Mouse (Mus musculus): ENCODE results near the gene Ugt1a9. TPM values are rescaled to one million over a fixed set of nuclear protein-coding genes. Genes with fewer than 3 reads are reported as not detected.
"Not testable (repeated sequence)": the region's sequence is repeated elsewhere in the genome, so short reads cannot be mapped to it uniquely, and the experiment has no call there.

Gene Ugt1a9
- total RNA-seq (2015) (not detected in 2 replicates), total RNA-seq (2017) (not detected in 2 replicates)

DNA sequence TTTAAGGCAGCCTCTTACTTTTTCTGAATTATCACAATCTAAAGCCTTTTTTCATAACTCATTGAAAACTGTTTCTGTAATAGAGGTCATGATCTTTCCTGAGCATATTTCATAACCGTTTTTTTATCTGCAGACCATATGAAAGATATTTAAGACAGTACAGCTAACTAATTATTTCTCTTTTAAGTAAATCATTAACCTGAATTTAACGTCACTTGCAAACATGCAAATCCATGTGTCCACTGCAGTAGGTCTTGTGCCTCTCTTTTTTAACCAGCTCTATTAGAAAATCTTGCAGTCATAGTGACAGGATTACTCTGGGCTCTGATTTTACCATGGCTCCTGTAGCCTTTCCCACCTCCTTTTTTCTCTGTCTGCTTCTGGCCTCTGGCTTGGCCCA, at the start of gene Ugt1a9:
Gene Ugt1a9 (plus strand): TSS at position 306 of the 400 bp plus-strand sequence.
- ATAC-seq (replicated peaks; ENCODE audit: poor library complexity) = no peak

DNA sequence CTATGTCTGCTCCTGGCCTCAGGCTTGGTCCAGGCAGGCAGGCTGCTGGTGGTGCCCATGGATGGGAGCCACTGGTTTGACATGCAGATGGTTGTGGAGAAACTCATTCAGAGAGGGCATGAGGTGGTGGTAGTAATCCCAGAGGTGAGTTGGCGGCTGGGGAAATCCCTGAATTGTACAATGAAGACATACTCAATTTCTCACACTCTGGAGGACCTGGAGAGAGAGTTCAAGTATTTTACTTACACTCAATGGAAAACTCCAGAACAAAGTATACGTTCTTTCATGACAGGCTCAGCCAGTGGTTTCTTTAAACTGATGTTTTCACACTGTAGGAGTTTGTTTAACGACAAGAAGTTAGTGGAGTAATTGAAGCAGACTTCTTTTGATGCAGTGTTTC, 45.4 kb upstream of the Ugt1a9 start:
- not testable (repeated sequence) for ATAC-seq (replicated peaks; ENCODE audit: poor library complexity)

DNA sequence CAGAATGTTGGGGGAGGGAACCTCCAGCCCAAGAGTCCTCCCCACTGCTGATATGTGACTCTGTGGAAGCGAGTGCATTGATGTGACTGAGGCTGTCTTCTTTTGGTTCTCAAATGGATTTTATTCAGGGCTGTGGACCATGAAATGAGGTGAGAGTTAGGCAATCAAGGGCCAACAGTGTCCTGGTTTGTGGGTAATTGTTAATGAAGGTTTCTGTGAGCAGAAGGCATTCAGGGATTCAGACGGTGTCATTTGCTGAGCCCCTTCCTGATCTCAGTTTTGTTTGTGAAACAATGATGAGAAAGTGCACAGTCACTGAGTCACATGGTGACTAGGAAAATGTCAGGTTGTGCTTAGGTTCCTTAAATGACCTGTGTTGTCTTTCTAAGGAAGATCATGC, 27.6 kb upstream of the Ugt1a9 start:
- ATAC-seq (replicated peaks; ENCODE audit: poor library complexity) = 0 out of 2 replicates have a peak, but pooled peaks have one; percentile 23

DNA sequence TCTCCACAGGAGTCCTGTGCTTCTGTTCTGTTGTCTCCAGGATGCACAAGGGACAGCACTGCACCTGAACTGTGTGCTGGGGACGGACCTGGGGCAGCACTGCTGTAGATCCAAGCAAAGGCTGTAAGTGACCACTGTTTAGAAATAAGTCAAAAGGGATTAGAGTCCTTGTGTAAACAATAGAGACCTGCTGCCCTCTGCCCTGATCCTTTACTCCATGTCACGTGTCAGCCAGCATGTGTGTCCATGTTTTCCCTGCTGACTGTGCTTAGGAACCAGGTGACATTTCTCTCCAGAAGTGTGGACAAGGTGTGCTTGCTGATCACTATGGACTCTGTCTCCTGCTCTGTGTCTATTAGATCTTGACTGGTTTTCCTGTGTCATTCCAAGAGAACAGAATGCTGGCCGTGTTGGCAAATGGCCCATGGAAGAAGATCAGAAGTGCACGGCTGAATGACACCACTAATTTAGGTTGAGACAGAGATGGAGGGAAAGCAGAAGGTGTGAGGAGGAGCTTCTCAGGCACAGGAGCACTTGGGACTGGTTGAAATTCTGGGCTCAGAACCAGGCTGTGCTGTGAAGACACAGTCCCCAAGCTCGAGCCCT, 25.7 kb upstream of the Ugt1a9 start:
- ATAC-seq (replicated peaks; ENCODE audit: poor library complexity) = not testable (repeated sequence)

- ATAC-seq (replicated peaks; ENCODE audit: poor library complexity) = not testable (repeated sequence)
These were observed 23.2 kb upstream of the Ugt1a9 start for GRCm38 (mm10) chr1:88047408-88047807.

GRCm38 (mm10) chr1:88055088-88055487, 15.5 kb upstream of the Ugt1a9 start, which contains the start of gene Ugt1a10:
Ugt1a10 (plus strand) TSS chr1:88055388.
- ATAC-seq (replicated peaks; ENCODE audit: poor library complexity) = no peak

DNA sequence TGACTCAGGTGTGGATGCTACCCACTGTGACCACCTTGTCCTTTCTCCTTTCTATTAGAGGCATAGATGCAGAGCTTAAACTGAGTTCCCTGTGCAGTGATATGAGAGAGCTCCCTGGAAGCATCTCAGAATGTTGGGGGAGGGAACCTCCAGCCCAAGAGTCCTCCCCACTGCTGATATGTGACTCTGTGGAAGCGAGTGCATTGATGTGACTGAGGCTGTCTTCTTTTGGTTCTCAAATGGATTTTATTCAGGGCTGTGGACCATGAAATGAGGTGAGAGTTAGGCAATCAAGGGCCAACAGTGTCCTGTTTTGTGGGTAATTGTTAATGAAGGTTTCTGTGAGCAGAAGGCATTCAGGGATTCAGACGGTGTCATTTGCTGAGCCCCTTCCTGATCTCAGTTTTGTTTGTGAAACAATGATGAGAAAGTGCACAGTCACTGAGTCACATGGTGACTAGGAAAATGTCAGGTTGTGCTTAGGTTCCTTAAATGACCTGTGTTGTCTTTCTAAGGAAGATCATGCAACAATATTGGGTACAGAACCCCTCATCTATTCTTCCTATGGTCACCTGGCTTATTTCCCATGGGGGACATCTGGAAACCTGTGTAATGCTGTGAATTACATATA, 4.0 kb upstream of the Ugt1a9 start:
- ATAC-seq (replicated peaks; ENCODE audit: poor library complexity) = peak; percentile 52

DNA sequence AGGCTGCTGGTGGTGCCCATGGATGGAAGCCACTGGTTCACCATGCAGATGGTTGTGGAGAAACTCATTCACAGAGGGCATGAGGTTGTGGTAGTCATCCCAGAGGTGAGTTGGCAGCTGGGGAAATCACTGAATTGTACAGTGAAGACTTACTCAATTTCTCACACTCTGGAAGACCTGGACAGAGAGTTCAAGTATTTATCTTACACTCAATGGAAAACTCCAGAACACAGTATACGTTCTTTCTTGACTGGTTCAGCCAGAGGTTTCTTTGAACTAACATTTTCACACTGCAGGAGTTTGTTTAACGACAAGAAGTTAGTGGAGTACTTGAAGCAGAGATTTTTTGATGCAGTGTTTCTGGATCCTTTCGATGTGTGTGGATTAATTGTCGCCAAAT, 302 bp downstream of the Ugt1a9 start:
- no peak for ATAC-seq (replicated peaks; ENCODE audit: poor library complexity)

GRCm38 (mm10) chr1:88074471-88074870, 3.9 kb downstream of the Ugt1a9 start:
- ATAC-seq (replicated peaks; ENCODE audit: poor library complexity) = no peak

- no peak for ATAC-seq (replicated peaks; ENCODE audit: poor library complexity)
These were observed 6.5 kb downstream of the Ugt1a9 start for GRCm38 (mm10) chr1:88077128-88077527.

- peak; percentile 57 for ATAC-seq (replicated peaks; ENCODE audit: poor library complexity)
These were observed 11.1 kb downstream of the Ugt1a9 start for GRCm38 (mm10) chr1:88081670-88082069.

- no peak for ATAC-seq (replicated peaks; ENCODE audit: poor library complexity)
These were observed 15.5 kb downstream of the Ugt1a9 start for GRCm38 (mm10) chr1:88086125-88086524.

- ATAC-seq (replicated peaks; ENCODE audit: poor library complexity) = no peak
These were observed 16.9 kb downstream of the Ugt1a9 start, which contains the start of gene Ugt1a8 for GRCm38 (mm10) chr1:88087513-88087912. Ugt1a8 (plus strand) TSS chr1:88087813.

DNA sequence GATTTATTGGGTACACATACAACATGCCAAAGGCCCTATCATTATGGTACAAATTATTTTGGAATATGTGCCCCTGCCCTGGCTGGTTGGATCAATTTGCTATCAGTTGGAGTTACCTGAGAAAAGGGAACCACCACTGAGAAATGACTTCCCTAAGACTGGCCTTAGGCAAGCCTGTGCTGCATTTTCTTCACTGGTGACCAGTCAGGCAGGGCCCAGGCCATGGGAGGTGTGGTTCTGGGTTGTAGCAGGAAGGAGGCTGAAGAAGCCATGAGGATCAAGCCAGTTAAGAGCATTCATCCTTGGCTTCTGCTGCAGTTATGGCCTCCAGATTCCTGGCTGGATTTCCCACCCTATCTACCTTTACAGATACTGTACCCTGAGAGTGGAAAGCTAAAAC, 21.7 kb downstream of the Ugt1a9 start:
- peak; percentile 53 for ATAC-seq (replicated peaks; ENCODE audit: poor library complexity)

DNA sequence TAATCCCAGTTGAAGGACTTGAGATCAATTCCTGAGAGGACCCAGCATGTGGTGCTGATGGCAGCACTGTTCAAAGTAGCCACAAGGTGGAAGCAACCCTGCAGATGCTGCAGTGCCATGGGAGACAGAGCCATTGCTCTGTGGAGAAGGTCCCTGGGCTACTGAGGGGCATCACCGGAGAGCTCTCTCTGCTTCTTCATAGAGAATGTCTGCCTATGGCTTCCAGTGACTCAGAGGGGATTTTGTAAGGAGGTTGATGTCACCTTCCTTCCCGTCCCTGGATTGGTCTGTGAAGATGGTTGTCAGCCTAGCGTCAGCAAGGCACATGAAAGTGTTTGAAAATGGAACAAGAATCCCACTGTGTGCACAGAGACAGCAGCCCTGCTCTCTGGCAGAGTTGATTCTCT, 23.7 kb downstream of the Ugt1a9 start:
- ATAC-seq (replicated peaks; ENCODE audit: poor library complexity) = peak; percentile 63

GRCm38 (mm10) chr1:88094941-88095492, 24.4 kb downstream of the Ugt1a9 start, which contains the start of gene Ugt1a7c:
Ugt1a7c (plus strand) TSS chr1:88095062.
- ATAC-seq (replicated peaks; ENCODE audit: poor library complexity) = peak; percentile 72

GRCm38 (mm10) chr1:88098546-88098945, 27.9 kb downstream of the Ugt1a9 start:
- ATAC-seq (replicated peaks; ENCODE audit: poor library complexity) = peak; percentile 27

DNA sequence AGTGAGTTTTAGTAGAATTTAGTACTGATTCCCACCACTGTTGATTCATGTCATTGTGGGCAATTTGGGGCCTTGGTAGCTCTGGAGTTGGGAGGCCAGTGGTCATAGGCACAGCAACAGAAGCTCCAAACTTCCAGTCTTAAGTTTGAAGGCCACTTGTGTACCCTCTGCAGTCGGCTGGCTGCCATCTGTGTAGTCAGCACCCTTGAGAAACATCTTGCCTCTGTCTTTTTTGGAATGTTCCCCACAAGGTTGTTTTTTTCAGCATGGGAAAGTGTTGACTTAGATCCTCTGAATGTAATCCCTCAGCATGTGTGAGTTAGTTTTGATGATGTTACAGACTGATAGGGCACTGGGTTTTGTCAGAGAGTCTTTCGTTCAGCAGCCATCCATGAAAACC, 29.1 kb downstream of the Ugt1a9 start:
- not testable (repeated sequence) for ATAC-seq (replicated peaks; ENCODE audit: poor library complexity)

DNA sequence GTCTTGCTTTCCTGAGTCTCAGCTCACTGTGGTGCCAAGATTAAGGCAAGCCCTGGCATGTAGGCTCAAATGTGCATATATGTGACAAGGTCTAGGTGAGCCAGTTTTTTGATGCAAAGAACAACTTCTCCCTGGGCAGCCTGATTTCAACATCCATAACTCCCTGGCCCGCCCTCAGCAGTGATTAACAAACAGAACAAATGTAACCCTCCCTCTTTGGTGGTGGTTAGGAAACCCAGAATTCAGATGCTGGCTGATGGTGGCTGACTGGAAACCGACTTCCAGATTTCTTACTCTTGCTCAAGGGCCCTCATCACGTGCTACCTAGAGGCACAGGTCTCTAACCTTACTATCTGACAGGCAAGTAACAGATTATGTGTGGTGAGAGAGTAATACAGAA, 32.4 kb downstream of the Ugt1a9 start, which contains the start of gene Ugt1a6b:
Gene Ugt1a6b (plus strand): TSS at position 234 of the 400 bp plus-strand sequence.
- ATAC-seq (replicated peaks; ENCODE audit: poor library complexity) = peak; percentile 93

DNA sequence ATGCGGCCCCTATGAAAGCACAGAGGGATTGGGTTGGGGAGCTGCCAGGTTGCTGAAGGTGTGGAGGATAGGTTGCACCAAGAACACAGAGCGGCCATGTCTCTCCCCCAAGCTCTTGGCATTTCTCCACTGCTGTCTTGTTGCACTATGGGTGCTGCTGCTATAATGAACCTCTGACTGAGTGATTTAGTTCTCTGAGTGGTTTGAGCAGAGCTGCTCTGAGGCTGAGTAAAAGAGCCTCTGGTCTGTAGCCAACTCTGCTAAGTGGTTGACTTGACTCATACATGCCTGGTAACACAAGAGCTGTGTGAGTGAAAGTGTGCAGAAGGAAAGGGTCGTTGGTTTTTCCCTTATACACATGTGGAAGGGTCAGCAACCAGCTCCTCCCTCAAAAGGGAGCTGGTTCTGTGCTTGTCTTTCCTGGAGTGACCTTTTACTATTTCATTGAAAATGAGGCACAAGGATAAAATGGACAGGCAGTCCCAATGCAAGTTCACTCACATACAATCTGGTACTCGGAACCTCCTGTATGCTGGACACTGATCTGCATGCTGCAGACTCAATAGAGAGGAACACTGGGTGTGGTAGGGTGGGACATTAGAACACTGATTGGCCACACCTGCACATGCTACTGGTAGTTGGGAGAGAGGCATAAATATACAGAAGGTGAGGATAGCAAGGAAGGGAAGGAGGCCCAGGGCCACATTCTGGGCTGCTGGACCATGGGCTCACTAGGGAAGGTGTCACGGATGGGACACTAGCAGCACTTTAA, 33.3 kb downstream of the Ugt1a9 start:
- ATAC-seq (replicated peaks; ENCODE audit: poor library complexity) = peak; percentile 8; the same call in 1 of the 2 replicates

Data from megakaryocyte progenitor cell, adult 5-6 weeks (primary cell).